Mouse (Mus musculus) testis, adult 2 months (tissue): Measurements from ENCODE around the gene Desi2. TPM values are rescaled to one million over a fixed set of nuclear protein-coding genes. Genes with fewer than 3 reads are reported as not detected.
"Not testable (repeated sequence)": the region's sequence is repeated elsewhere in the genome, so short reads cannot be mapped to it uniquely, and the experiment has no call there.

Experiments
- H3K27ac ChIP-seq: fragments of 200-500 bp; 2 replicates; pipeline ENCODE4 v1.5.1; 2012; ENCODE audit warnings: low read depth, low read length; ENCODE audit not compliant: control insufficient read depth, insufficient read depth
- H3K27me3 ChIP-seq: fragments of 200-500 bp; 2 replicates; pipeline ENCODE4 v1.6.1; 2012; ENCODE audit warnings: mild to moderate bottlenecking, low read length, moderate library complexity; ENCODE audit not compliant: control insufficient read depth, insufficient read depth
- H3K36me3 ChIP-seq: fragments of 200-500 bp; 2 replicates; pipeline ENCODE4 v1.6.1; 2012; ENCODE audit warnings: mild to moderate bottlenecking, low read length; ENCODE audit not compliant: control insufficient read depth, insufficient read depth
- H3K4me1 ChIP-seq: fragments of 200-500 bp; 2 replicates; pipeline ENCODE4 v1.6.1; 2012; ENCODE audit warnings: low read length; ENCODE audit not compliant: control insufficient read depth, insufficient read depth
- H3K4me3 ChIP-seq: fragments of 200-500 bp; 2 replicates; pipeline ENCODE4 v1.5.1; 2012; ENCODE audit warnings: low read depth, mild to moderate bottlenecking, low read length, moderate library complexity, mixed read lengths; ENCODE audit not compliant: control insufficient read depth
- CTCF ChIP-seq: fragments of 200-500 bp; IDR thresholded peaks from 2 replicates; pipeline ENCODE4 v1.5.1; 2012; ENCODE audit warnings: low read depth, mild to moderate bottlenecking, inconsistent platforms, low read length, moderate library complexity; ENCODE audit not compliant: control insufficient read depth, insufficient read depth, insufficient replicate concordance
- POLR2A ChIP-seq: fragments of 200-500 bp; IDR thresholded peaks from 2 replicates; pipeline ENCODE4 v1.6.1; 2012; ENCODE audit warnings: low read depth, mild to moderate bottlenecking, inconsistent platforms, low read length, moderate library complexity; ENCODE audit not compliant: control insufficient read depth
- polyA plus RNA-seq: library from polyadenylated mRNA; depleted of rRNA; stranded (reverse); fragments of >200 nt; gene quantifications from 2 replicates; pipeline ENCODE4 v1.2.3, GENCODE M21; 2012; rRNA removed

Gene Desi2
- polyA plus RNA-seq, 1 experiment = 7.4 TPM

DNA sequence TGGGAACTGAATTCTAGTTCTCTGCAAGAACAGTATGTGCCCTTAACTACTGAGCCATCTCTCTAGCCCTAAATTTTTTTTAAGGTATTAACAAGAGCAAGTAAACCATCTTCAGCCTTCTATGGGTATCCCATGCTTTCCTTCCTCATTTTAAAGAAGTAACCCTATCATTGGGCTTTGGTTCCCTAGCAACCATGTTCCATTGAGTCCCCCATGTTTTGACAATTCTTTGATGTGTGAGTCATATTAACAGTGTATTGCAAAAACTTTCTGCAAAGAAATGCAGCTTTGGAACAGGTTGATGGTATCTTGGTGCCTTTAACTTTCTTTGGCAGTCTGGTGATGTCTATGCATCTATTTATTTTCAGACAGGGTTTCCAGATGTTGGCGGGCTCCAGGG is 106.8 kb downstream of the Desi2 start:
- H3K36me3 ChIP-seq = no peaks in the 10 kb centered on the region
- H3K4me3 ChIP-seq = no peak overlapping the region
- H3K27ac ChIP-seq = no peak overlapping the region
- H3K4me1 ChIP-seq = no peaks in the 10 kb centered on the region
- TF ChIP-seq CTCF (no peak), POLR2A (no peak)
- no peaks in the 10 kb centered on the region for H3K27me3 ChIP-seq

DNA sequence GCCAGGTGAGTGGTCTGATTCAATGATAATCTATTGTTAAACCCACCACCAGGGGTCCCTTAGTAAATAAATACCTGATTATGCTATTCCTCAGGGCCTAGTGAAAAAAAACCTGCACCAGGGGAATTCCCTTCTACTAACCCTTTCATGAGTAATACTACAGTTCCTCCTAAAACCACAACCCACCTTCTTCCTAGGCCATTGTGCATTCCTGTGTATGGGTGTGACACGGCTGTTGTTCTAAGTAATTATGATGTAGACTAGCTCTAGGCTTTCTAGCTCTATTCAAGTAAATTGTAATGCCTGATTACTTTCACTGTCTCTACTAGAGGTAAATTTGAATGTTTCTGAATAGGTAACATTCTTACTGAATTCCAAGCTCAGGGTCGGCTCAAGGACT is 114.0 kb downstream of the Desi2 start:
- H3K27me3 ChIP-seq, H3K27ac ChIP-seq, H3K4me3 ChIP-seq, H3K36me3 ChIP-seq, H3K4me1 ChIP-seq: not testable (repeated sequence)

DNA sequence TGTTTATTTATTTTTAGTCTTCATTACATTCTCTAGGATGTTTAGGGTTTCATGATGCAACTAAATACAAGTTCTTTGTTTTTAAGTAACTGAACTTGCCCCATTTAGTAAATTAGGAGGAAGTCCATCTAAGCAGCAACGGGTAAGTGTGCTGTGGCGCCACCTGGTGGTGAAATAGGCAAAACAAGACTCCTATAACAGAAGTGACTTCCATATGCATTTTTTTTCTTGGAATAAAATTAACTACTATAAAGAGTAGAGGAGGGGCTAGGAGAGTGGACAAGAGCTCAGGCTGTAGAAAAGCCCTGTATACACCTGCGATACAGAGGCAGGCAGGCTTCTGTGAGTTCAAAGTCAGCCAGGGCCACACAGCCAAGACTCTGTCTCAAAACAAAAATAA is 116.2 kb downstream of the Desi2 start:
- Histone ChIP-seq H3K36me3 (no peaks in the 10 kb centered on the region), H3K27ac (no peak overlapping the region)
- TF ChIP-seq POLR2A (no peak), CTCF (peak; percentile 31; the same call in 1 of the 2 replicates)

More for the DNA sequence above, 116.2 kb downstream of the Desi2 start:
- Histone ChIP-seq H3K4me3 (no peak overlapping the region), H3K27me3 (no peaks in the 10 kb centered on the region), H3K4me1 (no peaks in the 10 kb centered on the region)

Other genes with a start within 250 kb of the Desi2 start
- gene Catspere2, start 204.0 kb upstream of the Desi2 start, polyA plus RNA-seq = 24.7 and 33.6 TPM in 2 replicates
- gene Cox20, start 131.7 kb downstream of the Desi2 start, polyA plus RNA-seq = 15.3 and 21.8 TPM in 2 replicates
- 137 and 147 TPM in 2 replicates for gene Hnrnpu, start 150.4 kb downstream of the Desi2 start, polyA plus RNA-seq
- gene Efcab2, start 218.7 kb downstream of the Desi2 start, polyA plus RNA-seq = 10.1 and 15.2 TPM in 2 replicates